29 mouse cellular contexts compared by ENCODE assay signal in the genomic region with DNA sequence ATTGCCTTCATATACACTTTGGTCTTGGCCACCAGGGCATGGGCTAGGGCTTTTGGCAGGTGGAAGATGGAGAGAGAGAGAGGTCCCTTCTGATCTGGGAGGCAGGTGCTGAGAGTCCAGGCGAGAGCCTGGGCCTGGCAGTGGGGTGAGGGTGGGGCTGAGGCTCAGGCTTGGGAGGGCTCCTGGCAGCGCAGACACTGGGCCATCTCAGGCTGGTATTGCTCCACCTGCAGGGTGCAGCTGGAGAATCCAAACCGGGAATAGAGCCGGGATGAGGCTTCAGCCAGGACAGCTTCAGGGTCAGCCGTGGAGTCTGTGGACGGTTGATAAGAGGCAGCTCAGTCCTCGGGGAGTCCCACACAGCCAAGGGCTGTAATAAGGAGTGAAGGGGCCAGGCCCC. TPM values are rescaled to one million over a fixed set of nuclear protein-coding genes. Genes with fewer than 3 reads are reported as not detected.
DNase-seq lines count a peak whose midpoint lies in the region; ATAC-seq and TF ChIP-seq lines count a peak whose summit lies in the region.
"Had no signal": no experiment of that assay in that cellular context is flagged by ENCODE, and none has a peak within 500 bp of the region (broad histone marks: within the 10 kb centered on the region; RNA-seq: fewer than 3 reads in every experiment).

No protein-coding gene starts in this region.

- no peak overlapping the region for H3K4me3 ChIP-seq in midbrain, embryonic 10.5 days
- H3K4me3 ChIP-seq in midbrain, embryonic 15.5 days: no peak overlapping the region
- no peak overlapping the region for H3K4me3 ChIP-seq in intestine, embryonic 16.5 days (ENCODE audit: low read length)
- H3K4me3 ChIP-seq in midbrain, postnatal 0 days (ENCODE audit: low read depth, low read length): no peak overlapping the region
- H3K4me3 ChIP-seq: embryonic facial prominence, embryonic 15.5 days; forebrain, embryonic 10.5 days; gastrocnemius, adult 2 months; megakaryocyte, embryonic 14.5 days had no signal

- TF ChIP-seq POLR2A in brain, embryonic 14.5 days (IDR thresholded peaks at IDR 0.05; ENCODE audit: borderline replicate concordance, extremely low read depth, insufficient read depth, insufficient read length, poor library complexity, severe bottlenecking): no peak

- no peak for ATAC-seq in midbrain, embryonic 15.5 days (replicated peaks)
- 0 out of 2 replicates have a peak, but pooled peaks have one; percentile 36 for ATAC-seq in intestine, embryonic 16.5 days
- no peak for ATAC-seq in midbrain, postnatal 0 days (ENCODE audit: low FRiP score)
- ATAC-seq in monocyte, adult 5-6 weeks (replicated peaks; ENCODE audit: insufficient number of reproducible peaks, low FRiP score, low TSS enrichment, poor library complexity, severe bottlenecking): no peak
- no peak for ATAC-seq in erythroblast, adult 5-6 weeks (replicated peaks; ENCODE audit: low FRiP score, poor library complexity, severe bottlenecking)
- ATAC-seq: CD4-positive, CD25-positive, alpha-beta regulatory T cell, adult 4 months had no signal

- H3K27ac ChIP-seq in midbrain, embryonic 10.5 days (replicated peaks): peak overlapping the region; percentile 64
- no peak overlapping the region for H3K27ac ChIP-seq in midbrain, embryonic 15.5 days
- H3K27ac ChIP-seq in intestine, embryonic 16.5 days (ENCODE audit: low read length): no peak overlapping the region
- no peak overlapping the region for H3K27ac ChIP-seq in midbrain, postnatal 0 days (ENCODE audit: low read depth, low read length)
- H3K27ac ChIP-seq: embryonic facial prominence, embryonic 15.5 days; forebrain, embryonic 10.5 days; gastrocnemius, adult 2 months had no signal

- H3K9me3 ChIP-seq in midbrain, embryonic 10.5 days (replicated peaks): no peaks in the 10 kb centered on the region
- no peaks in the 10 kb centered on the region for H3K9me3 ChIP-seq in midbrain, embryonic 15.5 days
- no peaks in the 10 kb centered on the region for H3K9me3 ChIP-seq in intestine, embryonic 16.5 days (ENCODE audit: control insufficient read depth, low read length)
- H3K9me3 ChIP-seq in midbrain, postnatal 0 days (ENCODE audit: low read length): no peaks in the 10 kb centered on the region
- H3K9me3 ChIP-seq: embryonic facial prominence, embryonic 15.5 days; forebrain, embryonic 10.5 days; G1E; megakaryocyte, embryonic 14.5 days had no signal

- no peak for TF ChIP-seq CTCF in brain, embryonic 14.5 days (IDR thresholded peaks at IDR 0.05; ENCODE audit: borderline replicate concordance, extremely low read depth, insufficient read depth, insufficient read length)
- TF ChIP-seq CTCF in midbrain, postnatal 0 days (IDR thresholded peaks at IDR 0.05): peak; percentile 23

- peaks cover 32% of the 10 kb centered on the region for H3K4me1 ChIP-seq in midbrain, embryonic 10.5 days
- peaks cover 16% of the 10 kb centered on the region for H3K4me1 ChIP-seq in midbrain, embryonic 15.5 days
- 0 out of 2 replicates have a peak, but pooled peaks cover 7% of the 10 kb centered on the region for H3K4me1 ChIP-seq in intestine, embryonic 16.5 days (ENCODE audit: control insufficient read depth, insufficient read depth, low read length)
- no peaks in the 10 kb centered on the region for H3K4me1 ChIP-seq in midbrain, postnatal 0 days (ENCODE audit: insufficient read depth, low read length)
- H3K4me1 ChIP-seq: embryonic facial prominence, embryonic 15.5 days had no signal

- no peak overlapping the region for H3K9ac ChIP-seq in midbrain, embryonic 15.5 days
- no peak overlapping the region for H3K9ac ChIP-seq in intestine, embryonic 16.5 days (ENCODE audit: low read depth, low read length)
- no peak overlapping the region for H3K9ac ChIP-seq in midbrain, postnatal 0 days (replicated peaks; ENCODE audit: low read length, poor library complexity, severe bottlenecking)
- H3K9ac ChIP-seq: embryonic facial prominence, embryonic 15.5 days had no signal

- no peak overlapping the region for H3K4me2 ChIP-seq in midbrain, embryonic 15.5 days
- H3K4me2 ChIP-seq in intestine, embryonic 16.5 days (ENCODE audit: low read depth, low read length): no peak overlapping the region
- H3K4me2 ChIP-seq in midbrain, postnatal 0 days (ENCODE audit: low read depth, low read length, poor library complexity, severe bottlenecking): no peak overlapping the region
- H3K4me2 ChIP-seq: embryonic facial prominence, embryonic 15.5 days; liver, embryonic 11.5 days had no signal

- WGBS in midbrain, embryonic 10.5 days: 36% methylated on average over 7 of the region's 7 CpGs
- 22% methylated on average over 7 of the region's 7 CpGs for WGBS in midbrain, embryonic 15.5 days
- 27% methylated on average over 7 of the region's 7 CpGs for WGBS in intestine, embryonic 16.5 days
- 28% methylated on average over 7 of the region's 7 CpGs for WGBS in midbrain, postnatal 0 days

- peaks cover 62% of the 10 kb centered on the region for H3K27me3 ChIP-seq in midbrain, embryonic 10.5 days (ENCODE audit: low read depth, poor library complexity, severe bottlenecking)
- H3K27me3 ChIP-seq in midbrain, embryonic 15.5 days (replicated peaks): peaks cover 18% of the 10 kb centered on the region
- H3K27me3 ChIP-seq in intestine, embryonic 16.5 days (replicated peaks; ENCODE audit: control insufficient read depth, insufficient read depth, low read length): peaks cover 30% of the 10 kb centered on the region
- H3K27me3 ChIP-seq in midbrain, postnatal 0 days (ENCODE audit: insufficient read depth, low read length): peaks cover 10% of the 10 kb centered on the region

- H3K36me3 ChIP-seq in midbrain, embryonic 10.5 days: no peaks in the 10 kb centered on the region
- H3K36me3 ChIP-seq in midbrain, embryonic 15.5 days (replicated peaks): no peaks in the 10 kb centered on the region
- H3K36me3 ChIP-seq in intestine, embryonic 16.5 days (ENCODE audit: control insufficient read depth, insufficient read depth, low read length): no peaks in the 10 kb centered on the region
- H3K36me3 ChIP-seq in midbrain, postnatal 0 days (ENCODE audit: insufficient read depth, low read length): no peaks in the 10 kb centered on the region
- H3K36me3 ChIP-seq: embryonic facial prominence, embryonic 15.5 days; forebrain, embryonic 10.5 days; G1E had no signal

- no peak for DNase-seq in midbrain, embryonic 10.5 days (ENCODE audit: low spot score)
- DNase-seq in brain, embryonic 14.5 days (ENCODE audit: low read depth): peak; percentile 11
- no peak for DNase-seq in midbrain, postnatal 0 days (ENCODE audit: low spot score)
- DNase-seq in spleen, adult 18-20 months: no peak
- DNase-seq: adrenal gland, postnatal 25 days; cerebellum, adult 2 months; cerebellum, postnatal 36 days; gastrocnemius, adult 2 months; heart, postnatal 10 days; kidney, adult 9 months; kidney, postnatal 36 days; layer of hippocampus, adult 9-11 months; lung, adult 2 months; right cerebral cortex, adult 18-20 months; thymus, adult 18-20 months had no signal

RNA-seq across cellular contexts. Expression of gene Dnajc5g, which starts 19.5 kb away (rescaled TPM):
- polyA plus RNA-seq in midbrain, embryonic 10.5 days (2016; fragmentation: Nextera tagmentation; extraction: Ambion mirVana): not detected in 2 replicates
- polyA plus RNA-seq in midbrain, embryonic 15.5 days (2015; fragmentation: Nextera tagmentation; extraction: Ambion mirVana): not detected in 2 replicates
- not detected in 2 replicates for polyA plus RNA-seq in brain, embryonic 14.5 days (2012; rRNA removed)
- not detected in 2 replicates for polyA plus RNA-seq in intestine, embryonic 16.5 days (2015; fragmentation: Nextera tagmentation; extraction: Ambion mirVana)
- not detected in 2 replicates for total RNA-seq in midbrain, postnatal 0 days (2014; rRNA removed)
- polyA plus RNA-seq in midbrain, postnatal 0 days (2015; fragmentation: Nextera tagmentation; extraction: Ambion mirVana): not detected in 2 replicates
- not detected in 3 replicates for total RNA-seq in monocyte, adult 5-6 weeks (2017)
- not detected in 2 replicates for total RNA-seq in erythroblast, adult 5-6 weeks (2015; ENCODE audit: low replicate concordance)
- total RNA-seq in erythroblast, adult 5-6 weeks (2017; ENCODE audit: low replicate concordance): 0.70 TPM in 1 of 2 replicates, not detected in the other
- total RNA-seq: adrenal gland, postnatal 25 days; G1E; gastrocnemius, adult 2 months; heart, adult 8-10 months; heart, postnatal 10 days; left cerebral cortex, adult 8-10 months had no signal
- polyA plus RNA-seq: CD4-positive, CD25-positive, alpha-beta regulatory T cell, adult 4 months; cerebellum, adult 2 months; embryonic facial prominence, embryonic 15.5 days; forebrain, embryonic 10.5 days; G1E; limb, embryonic 11.5 days; liver, embryonic 11.5 days; lung, adult 2 months; small intestine, adult 2 months had no signal

RNA-seq across cellular contexts. Expression of gene Slc30a3, which starts 21.4 kb away (rescaled TPM):
- 1.5 and 7.1 TPM in 2 replicates for polyA plus RNA-seq in midbrain, embryonic 10.5 days (2016; fragmentation: Nextera tagmentation; extraction: Ambion mirVana)
- polyA plus RNA-seq in midbrain, embryonic 15.5 days (2015; fragmentation: Nextera tagmentation; extraction: Ambion mirVana): 20.4 and 21.5 TPM in 2 replicates
- 21.2 and 31.6 TPM in 2 replicates for polyA plus RNA-seq in brain, embryonic 14.5 days (2012; rRNA removed)
- polyA plus RNA-seq in intestine, embryonic 16.5 days (2015; fragmentation: Nextera tagmentation; extraction: Ambion mirVana): 0.12 and 0.15 TPM in 2 replicates
- 19.3 and 24.1 TPM in 2 replicates for total RNA-seq in midbrain, postnatal 0 days (2014; rRNA removed)
- polyA plus RNA-seq in midbrain, postnatal 0 days (2015; fragmentation: Nextera tagmentation; extraction: Ambion mirVana): 14.0 and 20.6 TPM in 2 replicates
- not detected in 3 replicates for total RNA-seq in monocyte, adult 5-6 weeks (2017)
- total RNA-seq in erythroblast, adult 5-6 weeks (2015; ENCODE audit: low replicate concordance): not detected in 2 replicates
- not detected in 2 replicates for total RNA-seq in erythroblast, adult 5-6 weeks (2017; ENCODE audit: low replicate concordance)
- total RNA-seq: adrenal gland, postnatal 25 days; gastrocnemius, adult 2 months had no signal
- polyA plus RNA-seq: CD4-positive, CD25-positive, alpha-beta regulatory T cell, adult 4 months; G1E; limb, embryonic 11.5 days; lung, adult 2 months had no signal

RNA-seq across cellular contexts. Expression of gene Trim54, which starts 29.9 kb away (rescaled TPM):
- not detected in 2 replicates for polyA plus RNA-seq in midbrain, embryonic 10.5 days (2016; fragmentation: Nextera tagmentation; extraction: Ambion mirVana)
- polyA plus RNA-seq in midbrain, embryonic 15.5 days (2015; fragmentation: Nextera tagmentation; extraction: Ambion mirVana): not detected in 2 replicates
- 0.05 TPM in 1 of 2 replicates, not detected in the other for polyA plus RNA-seq in brain, embryonic 14.5 days (2012; rRNA removed)
- not detected in 2 replicates for polyA plus RNA-seq in intestine, embryonic 16.5 days (2015; fragmentation: Nextera tagmentation; extraction: Ambion mirVana)
- total RNA-seq in midbrain, postnatal 0 days (2014; rRNA removed): 0.33 TPM in 1 of 2 replicates, not detected in the other
- polyA plus RNA-seq in midbrain, postnatal 0 days (2015; fragmentation: Nextera tagmentation; extraction: Ambion mirVana): not detected in 2 replicates
- total RNA-seq in monocyte, adult 5-6 weeks (2017): not detected in 3 replicates
- total RNA-seq in erythroblast, adult 5-6 weeks (2015; ENCODE audit: low replicate concordance): not detected in 2 replicates
- total RNA-seq in erythroblast, adult 5-6 weeks (2017; ENCODE audit: low replicate concordance): not detected in 2 replicates
- total RNA-seq: adrenal gland, postnatal 25 days; G1E had no signal
- polyA plus RNA-seq: CD4-positive, CD25-positive, alpha-beta regulatory T cell, adult 4 months; cerebellum, adult 2 months; forebrain, embryonic 10.5 days; G1E; small intestine, adult 2 months had no signal

RNA-seq across cellular contexts. Expression of gene Cad, which starts 32.0 kb away (rescaled TPM):
- polyA plus RNA-seq in midbrain, embryonic 10.5 days (2016; fragmentation: Nextera tagmentation; extraction: Ambion mirVana): 52.4 and 53.3 TPM in 2 replicates
- 14.9 and 16.2 TPM in 2 replicates for polyA plus RNA-seq in midbrain, embryonic 15.5 days (2015; fragmentation: Nextera tagmentation; extraction: Ambion mirVana)
- polyA plus RNA-seq in brain, embryonic 14.5 days (2012; rRNA removed): 33.8 and 34.0 TPM in 2 replicates
- 16.8 and 18.2 TPM in 2 replicates for polyA plus RNA-seq in intestine, embryonic 16.5 days (2015; fragmentation: Nextera tagmentation; extraction: Ambion mirVana)
- 39.5 and 44.8 TPM in 2 replicates for total RNA-seq in midbrain, postnatal 0 days (2014; rRNA removed)
- 6.7 and 7.8 TPM in 2 replicates for polyA plus RNA-seq in midbrain, postnatal 0 days (2015; fragmentation: Nextera tagmentation; extraction: Ambion mirVana)
- 4.8 to 18.4 TPM (median 9.6 TPM) in 3 replicates for total RNA-seq in monocyte, adult 5-6 weeks (2017)
- 6.5 and 16.3 TPM in 2 replicates for total RNA-seq in erythroblast, adult 5-6 weeks (2015; ENCODE audit: low replicate concordance)
- 6.7 and 10.6 TPM in 2 replicates for total RNA-seq in erythroblast, adult 5-6 weeks (2017; ENCODE audit: low replicate concordance)

RNA-seq across cellular contexts. Expression of gene Slc5a6, which starts 37.9 kb away (rescaled TPM):
- 10.6 and 11.4 TPM in 2 replicates for polyA plus RNA-seq in midbrain, embryonic 10.5 days (2016; fragmentation: Nextera tagmentation; extraction: Ambion mirVana)
- polyA plus RNA-seq in midbrain, embryonic 15.5 days (2015; fragmentation: Nextera tagmentation; extraction: Ambion mirVana): 26.9 and 29.1 TPM in 2 replicates
- polyA plus RNA-seq in brain, embryonic 14.5 days (2012; rRNA removed): 40.7 and 44.5 TPM in 2 replicates
- polyA plus RNA-seq in intestine, embryonic 16.5 days (2015; fragmentation: Nextera tagmentation; extraction: Ambion mirVana): 18.8 TPM in 2 replicates
- 43.8 and 44.9 TPM in 2 replicates for total RNA-seq in midbrain, postnatal 0 days (2014; rRNA removed)
- polyA plus RNA-seq in midbrain, postnatal 0 days (2015; fragmentation: Nextera tagmentation; extraction: Ambion mirVana): 32.3 and 33.0 TPM in 2 replicates
- total RNA-seq in monocyte, adult 5-6 weeks (2017): 0.38 to 3.7 TPM (median 3.0 TPM) in 3 replicates
- 0.42 TPM in 1 of 2 replicates, not detected in the other for total RNA-seq in erythroblast, adult 5-6 weeks (2015; ENCODE audit: low replicate concordance)
- total RNA-seq in erythroblast, adult 5-6 weeks (2017; ENCODE audit: low replicate concordance): 0.98 TPM in 1 of 2 replicates, not detected in the other
